Mouse (Mus musculus) cerebellum, postnatal 14 days (tissue): ENCODE data around the gene Olfr94.
"Not testable (repeated sequence)": the region's sequence is repeated elsewhere in the genome, so short reads cannot be mapped to it uniquely, and the experiment has no call there.

Experiments
- DNase-seq, 2 experiments: peaks; one replicate each; pipeline ENCODE4 v3.0.0; 2021; ENCODE audit warnings: mixed read lengths in 2 of 2

Gene Olfr94

DNA sequence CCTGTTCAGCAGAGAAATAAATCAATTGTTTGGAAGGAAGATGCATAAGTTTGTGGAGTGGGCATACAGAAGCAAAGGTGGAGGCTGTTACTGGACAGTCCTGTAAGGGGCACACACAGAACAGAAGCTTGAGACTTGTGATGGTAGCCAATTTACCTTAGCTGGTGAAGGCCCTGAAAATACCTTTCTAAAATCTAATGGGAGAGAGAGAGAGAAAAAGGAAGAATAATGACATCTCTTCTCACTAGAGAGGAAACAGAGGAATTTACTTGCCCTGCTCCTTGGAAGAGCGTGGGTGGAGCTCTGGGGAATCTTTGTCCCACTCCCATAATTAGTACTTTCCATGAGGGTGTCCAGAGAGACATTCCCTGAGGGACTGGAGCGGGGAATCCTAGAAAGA, at the start of gene Olfr94:
Gene Olfr94, minus strand, starts transcription at position 101 of the 400 bp plus-strand sequence.
- DNase-seq = no peak

DNA sequence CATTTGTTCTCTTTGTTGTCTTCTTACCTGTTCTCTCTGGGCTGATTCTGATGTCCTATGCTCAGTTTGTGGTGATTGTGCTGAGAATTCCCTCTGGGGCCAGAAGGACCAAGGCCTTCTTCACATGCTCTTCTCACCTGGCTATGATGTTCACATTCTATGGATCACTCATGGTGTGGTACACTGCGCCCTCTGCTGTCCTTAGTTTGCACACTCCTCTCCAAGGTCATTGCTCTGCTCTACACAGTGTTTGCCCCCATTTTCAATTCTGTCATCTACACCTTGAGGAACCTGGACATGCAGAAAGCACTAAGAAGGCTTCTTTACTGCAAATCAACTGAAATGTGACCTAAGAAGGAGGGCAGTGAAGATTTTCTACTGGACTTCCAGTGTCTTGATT, 49.8 kb upstream of the Olfr94 start:
- DNase-seq = peak; percentile 8 to 11

DNA sequence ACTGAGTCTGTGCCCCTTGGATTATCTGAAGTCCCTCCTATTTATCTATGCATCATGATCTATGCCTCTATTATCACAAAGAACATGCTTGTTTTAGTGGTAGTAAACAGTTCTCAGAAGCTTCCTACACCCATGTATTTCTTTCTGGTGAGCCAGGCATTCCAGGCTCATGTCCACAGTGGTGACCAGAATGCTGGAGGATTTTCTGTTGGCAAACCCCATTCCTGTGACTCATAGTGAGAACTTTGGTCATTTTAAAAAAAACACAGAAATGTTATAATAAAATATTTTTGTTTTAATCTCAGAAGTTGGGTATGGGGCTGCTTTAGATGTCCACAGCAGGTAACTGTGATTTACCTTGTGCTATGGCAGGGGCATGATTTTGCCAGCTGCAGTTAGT, 48.7 kb upstream of the Olfr94 start:
- DNase-seq = no peak

DNA sequence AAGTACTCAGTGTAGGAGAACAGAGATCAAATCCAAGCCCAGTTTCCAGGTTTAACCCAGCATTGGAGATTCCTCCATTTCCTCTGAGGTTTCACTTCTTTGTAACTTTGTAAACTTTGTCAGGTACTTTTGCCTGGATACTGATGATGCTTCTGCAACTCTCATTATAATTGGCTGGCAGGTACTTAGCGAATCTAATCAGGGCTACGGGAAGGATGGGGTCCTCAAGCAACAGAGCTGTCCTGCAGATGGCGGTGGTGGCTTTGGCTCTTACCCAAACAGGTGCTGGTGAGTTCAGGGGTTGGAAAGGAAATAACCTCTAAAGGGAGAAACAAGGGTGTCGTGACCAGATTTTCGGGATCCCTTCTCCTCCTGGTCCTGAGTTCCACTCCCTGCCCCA, 45.9 kb upstream of the Olfr94 start:
- peak; percentile 17 to 23 for DNase-seq

DNA sequence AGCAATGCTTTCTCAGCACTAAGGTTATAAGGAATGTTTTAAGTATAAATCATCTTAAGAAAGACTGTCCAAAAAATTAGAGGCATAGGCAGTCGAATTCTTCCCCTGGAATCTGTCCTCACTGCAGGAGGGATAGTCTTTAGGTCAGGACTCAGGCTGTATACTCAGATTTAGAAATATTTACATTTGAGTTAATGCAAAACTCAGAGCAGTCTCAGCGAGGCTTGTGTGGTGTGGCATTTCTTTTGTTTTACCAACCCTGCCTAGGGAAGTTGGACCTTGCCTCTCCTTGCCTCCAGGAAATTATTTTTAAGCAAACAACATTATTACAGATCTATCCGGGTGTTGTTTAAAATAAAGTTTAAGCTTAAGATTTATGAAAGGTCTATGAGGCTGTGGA, 41.4 kb upstream of the Olfr94 start:
- DNase-seq = no peak

DNA sequence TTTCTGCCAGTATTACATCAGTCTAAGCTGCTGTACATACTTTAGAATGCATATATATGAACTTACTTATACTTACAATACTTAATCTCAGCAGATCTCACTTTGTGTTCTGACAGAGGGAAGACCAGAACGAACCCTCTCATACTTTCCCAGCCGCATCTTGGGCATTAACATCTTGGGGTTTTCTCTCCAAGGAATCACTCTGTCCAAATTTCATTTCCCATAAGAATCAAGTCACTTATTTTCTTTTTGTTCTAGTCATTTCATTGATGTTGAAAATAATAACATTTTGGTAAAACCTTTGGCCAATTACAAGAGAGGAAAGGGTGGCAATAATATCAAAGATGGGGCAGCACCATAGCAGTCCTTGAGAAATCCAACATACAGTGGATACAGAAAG, 36.4 kb upstream of the Olfr94 start, which contains the start of gene Olfr97:
Gene Olfr97, minus strand, starts transcription at position 101 of the 400 bp plus-strand sequence.
- DNase-seq = not testable (repeated sequence)

DNA sequence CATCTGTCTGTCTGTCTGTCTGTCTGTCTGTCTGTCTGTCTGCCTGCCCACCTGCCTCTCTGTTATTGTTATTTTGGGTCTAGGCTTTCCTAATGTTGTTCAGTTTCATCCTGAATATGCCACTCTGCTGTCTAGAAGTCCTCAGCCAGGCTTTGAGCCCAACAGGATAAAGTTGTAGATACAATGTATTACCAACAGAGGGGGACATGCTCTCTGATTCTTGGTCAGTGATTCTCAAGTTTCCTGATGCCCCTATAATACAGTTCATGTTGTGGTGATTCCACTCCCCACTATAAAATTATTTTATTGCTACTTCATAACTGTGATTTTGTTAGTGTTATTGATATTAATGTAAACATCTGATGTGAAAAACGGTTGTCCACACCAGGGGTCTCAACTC, 21.1 kb upstream of the Olfr94 start:
- DNase-seq = no peak

DNA sequence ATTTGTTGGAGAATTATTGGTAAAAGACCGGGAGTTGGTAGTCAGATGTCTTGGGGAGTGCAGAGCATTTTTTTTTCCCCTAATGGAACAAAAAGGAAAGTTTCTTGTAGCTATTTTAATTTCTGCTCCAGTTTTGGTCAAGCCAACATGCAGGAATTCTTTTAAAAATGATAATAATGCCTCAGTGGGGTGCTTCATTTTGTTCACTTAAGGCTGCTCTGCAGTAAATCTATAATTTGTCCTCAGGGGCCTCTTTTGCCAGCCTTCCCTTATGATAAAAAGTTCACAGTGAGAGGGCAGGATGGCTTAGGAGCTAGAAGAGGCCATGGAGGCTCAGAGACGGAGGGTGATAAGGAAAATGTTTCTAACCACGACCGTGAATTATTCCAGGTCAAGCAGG, 19.1 kb upstream of the Olfr94 start, which contains the start of gene Olfr96:
Gene Olfr96, plus strand, starts transcription at position 301 of the 400 bp plus-strand sequence.
- no peak for DNase-seq

DNA sequence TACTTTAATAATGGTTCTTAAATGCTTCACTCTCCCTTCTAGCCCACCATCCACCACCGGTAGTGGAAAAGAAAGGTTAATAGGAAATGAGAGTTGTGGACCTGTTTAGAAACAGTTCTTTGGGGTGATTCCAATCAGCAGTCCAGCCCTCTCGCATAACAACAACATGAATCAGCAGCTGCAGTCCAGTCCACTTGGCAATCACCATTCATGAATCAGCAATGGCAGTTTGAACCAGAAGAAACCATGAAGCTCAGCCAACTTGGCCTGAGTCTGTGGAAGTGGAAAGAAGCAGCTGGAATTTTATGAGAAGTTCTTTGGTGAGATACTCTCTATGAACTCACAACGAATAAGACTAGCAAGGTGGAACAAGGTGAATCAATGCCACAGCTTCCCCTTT, 17.7 kb upstream of the Olfr94 start:
- no peak for DNase-seq

DNA sequence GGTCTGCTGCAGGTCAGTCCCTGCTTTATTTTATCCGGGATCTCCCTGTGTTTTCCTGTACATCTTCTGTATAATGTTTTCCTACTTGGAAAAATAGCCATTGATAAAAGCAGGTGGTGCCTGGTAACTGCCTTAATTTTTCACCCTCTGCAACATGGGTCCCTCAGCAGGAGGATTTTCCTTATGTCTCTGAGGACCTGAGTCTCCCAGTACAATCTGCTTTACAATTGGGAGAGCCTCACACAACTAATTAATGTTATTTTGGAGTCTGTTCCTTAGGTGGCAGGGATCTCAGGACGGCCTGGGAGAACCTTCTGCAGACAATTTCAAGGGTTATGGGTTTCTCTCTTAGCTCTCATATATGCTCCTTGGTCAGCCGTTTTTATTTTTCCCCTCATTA, 12.2 kb upstream of the Olfr94 start, which contains the start of gene Olfr95:
Gene Olfr95, minus strand, starts transcription at position 101 of the 400 bp plus-strand sequence.
- DNase-seq = no peak

DNA sequence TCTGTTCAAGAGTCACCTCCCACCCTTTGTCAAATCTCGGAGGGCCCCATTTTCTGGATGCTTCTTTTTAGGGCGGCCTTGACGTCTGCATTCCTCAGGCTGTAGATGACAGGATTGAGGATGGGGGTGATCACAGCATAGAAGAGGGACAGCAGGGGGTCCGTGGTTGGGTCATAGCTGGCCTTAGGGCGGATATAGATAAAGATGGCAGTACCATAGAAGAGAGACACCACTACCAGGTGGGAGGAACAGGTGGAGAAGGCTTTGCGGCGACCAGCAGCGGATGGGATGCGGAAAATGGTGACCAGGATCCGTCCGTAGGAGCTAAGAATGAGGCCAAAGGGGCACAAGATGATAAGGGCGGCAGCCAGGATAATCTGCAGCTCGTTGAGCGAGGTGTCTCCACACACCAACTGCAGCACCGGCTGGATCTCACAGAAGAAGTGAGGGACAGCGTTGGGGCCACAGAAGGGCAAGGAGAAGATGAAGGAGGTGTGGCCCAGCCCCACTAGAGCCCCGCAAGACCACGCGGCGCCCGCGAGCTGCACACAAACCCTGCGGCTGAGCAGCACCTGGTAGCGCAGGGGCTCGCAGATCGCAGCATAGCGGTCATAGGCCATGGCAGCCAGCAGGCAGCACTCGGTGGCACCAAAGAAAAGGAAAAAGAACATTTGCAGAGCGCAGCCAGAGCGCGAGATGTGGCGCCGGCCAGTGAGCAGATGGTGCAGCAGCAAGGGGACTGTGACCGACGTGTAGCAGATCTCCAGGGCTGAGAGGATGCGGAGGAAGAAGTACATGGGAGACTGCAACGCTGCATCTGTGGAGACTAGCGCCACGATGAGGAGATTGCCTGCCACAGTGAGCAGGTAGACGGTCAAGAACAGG, 10.3 kb upstream of the Olfr94 start:
- peak; percentile 40 to 41 for DNase-seq

DNA sequence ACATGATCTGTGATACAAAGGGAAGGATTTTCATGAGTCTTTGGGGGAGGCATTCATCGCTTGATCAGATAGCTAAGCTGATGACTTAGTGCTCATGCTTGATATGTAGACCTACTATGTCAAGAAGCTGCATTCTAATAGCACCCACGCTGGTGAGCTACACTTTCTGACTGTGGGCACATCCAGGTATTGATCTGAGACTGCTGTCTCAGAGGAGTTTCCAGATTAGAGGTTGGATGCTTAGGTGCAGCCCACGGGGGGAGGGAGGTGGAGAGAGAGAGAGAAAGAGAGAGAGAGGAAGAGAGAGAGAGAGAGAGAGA, 3.1 kb upstream of the Olfr94 start:
- no peak for DNase-seq

DNA sequence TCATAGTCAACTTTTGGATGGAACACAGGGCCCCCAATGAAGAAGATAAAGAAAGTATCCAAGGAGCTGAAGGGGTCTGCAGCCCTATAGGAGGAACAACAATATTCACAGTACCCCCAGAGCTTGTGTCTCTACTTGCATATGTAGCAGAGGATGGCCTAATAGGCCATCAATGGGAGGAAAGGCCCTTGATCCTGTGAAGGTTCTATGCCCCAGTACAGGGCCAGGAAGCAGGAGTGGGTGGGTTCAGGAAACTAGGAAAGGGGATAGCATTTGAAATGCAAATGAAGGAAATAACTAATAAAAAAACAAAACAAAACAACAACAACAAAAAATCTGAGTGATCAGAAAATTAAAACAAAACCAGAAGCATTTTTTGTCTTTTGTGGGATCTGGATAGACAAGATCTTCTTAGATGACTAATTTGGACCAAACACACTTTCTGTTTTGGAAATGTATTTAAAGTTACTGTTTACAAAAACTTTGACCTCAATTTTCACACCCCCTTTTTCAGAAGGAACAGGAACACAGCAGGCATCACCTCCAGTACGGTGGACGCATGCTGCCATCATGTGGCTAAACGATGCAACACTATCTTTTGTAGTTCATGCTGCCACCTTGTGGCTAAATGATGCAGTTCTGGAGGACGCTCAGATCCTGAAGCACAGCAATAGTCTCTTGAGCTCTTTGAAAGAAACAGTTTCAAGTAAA, 2.6 kb upstream of the Olfr94 start:
- DNase-seq = peak; percentile 88 to 90

DNA sequence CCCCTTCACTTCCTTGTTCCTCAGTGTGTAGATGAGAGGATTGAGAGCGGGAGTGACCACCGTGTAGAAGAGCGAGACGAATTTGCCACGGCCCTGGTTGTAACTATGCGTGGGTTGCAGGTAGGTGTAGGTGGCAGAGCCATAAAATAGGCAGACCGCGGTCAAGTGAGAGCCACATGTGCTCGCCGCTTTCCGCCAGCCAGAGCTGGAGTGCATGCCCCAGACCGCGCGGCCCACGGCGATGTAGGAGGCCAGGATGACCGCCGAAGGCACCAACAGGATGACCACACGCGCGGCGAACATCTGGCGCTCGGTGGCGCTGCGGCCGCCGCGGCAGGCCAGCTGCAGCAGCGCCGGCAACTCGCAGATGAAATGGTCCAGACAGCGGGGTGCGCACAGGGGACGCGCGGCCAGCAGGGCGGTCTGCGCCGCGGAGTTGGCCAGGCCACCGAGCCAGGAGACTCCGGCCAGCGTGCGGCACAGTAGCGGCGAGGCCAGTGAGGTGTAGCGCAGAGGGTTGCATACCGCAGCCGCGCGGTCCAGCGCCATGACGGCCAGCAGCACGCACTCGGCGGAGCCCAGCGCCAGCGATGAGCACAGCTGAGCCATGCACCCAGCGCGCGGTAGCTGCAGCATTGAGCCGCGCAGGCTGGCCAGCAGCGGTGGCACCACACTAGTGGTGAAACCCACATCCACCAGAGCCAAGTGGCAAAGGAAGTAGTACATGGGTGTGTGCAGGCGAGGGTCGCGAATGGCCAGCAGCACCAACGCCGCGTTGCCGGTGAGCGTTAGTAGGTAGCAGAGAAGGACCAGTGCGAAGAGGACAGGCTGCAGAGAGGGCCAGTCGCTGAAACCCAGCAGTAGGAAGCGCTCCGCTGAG, 3.7 kb downstream of the Olfr94 start:
- peak; percentile 47 to 52 for DNase-seq

DNA sequence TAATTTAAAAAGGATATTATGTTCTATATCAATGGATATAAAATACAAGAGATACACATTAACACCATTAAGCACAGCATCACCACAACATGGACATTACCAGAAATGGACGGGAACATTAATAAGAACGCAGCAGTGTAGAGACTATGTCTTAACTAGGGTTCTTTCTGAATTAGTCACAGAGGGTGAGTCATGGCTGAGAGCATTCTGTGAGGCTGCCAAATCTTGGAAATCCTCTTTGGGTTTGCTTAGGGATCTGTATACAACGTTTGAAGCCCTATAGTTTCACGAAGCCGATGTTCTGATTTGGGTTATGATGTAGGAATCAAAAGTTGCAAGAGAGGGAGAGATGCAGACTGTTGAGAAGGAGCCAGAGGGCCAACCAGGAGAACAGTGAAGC, 6.0 kb downstream of the Olfr94 start:
- DNase-seq = no peak

DNA sequence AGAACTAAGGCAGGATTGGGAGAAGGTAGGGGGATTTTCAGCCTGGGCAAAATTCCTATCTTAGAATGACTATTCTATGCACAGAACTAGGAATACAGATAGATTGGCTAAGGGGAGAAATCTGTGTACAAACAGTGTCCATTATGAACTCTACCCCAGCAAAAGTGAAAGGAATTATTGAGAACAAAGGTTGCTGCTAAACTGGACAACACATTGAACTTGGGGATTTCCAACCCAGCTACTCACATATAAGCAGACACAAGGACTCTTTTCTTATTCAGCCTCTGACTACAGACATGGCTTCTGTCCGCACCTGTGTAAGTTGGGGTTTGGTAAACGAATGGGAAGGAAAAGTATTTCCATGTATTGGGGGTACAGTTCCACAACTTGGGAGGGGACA, 7.1 kb downstream of the Olfr94 start, which contains the start of gene Ubd:
Gene Ubd, plus strand, starts transcription at position 237 of the 400 bp plus-strand sequence.
- no peak for DNase-seq

DNA sequence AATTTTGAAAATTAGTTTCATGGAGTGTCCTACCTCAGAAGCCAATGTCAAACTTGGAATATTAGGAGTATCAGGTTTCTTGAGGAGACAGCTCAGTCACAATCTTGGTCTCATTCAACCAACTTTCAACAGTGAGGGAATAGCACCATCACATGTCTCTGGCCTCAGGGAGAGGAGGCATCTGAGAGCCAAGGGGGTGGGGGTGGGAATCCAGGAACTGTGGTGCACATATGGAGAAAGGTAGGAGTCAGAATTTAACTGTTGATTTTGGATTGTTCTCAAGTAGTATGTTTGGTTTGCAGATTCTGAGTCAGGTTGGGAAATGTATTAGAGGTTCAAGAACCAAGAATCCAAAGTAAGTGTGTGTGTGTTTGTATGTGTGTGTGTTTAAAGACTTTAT, 7.8 kb downstream of the Olfr94 start:
- DNase-seq = no peak

DNA sequence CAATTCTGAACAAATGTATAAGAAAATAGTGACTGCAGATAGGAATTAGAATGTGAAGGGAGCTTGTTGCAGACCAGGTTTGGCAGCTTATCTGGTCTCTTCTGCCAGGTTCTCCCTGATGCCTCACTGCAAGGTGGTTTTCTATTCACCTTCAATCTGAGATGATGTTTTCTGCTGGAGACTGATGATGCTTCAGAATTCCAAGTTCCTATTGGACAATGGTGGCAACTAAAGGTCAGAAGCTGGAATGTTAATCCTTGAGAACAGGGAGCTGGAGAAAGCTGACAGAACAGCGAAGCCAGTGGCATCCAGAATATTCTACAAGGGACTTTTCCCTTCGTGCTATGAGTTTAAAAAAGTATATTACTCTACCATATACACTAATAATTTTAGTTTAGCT, 10.1 kb downstream of the Olfr94 start:
- peak; percentile 81 to 84 for DNase-seq

DNA sequence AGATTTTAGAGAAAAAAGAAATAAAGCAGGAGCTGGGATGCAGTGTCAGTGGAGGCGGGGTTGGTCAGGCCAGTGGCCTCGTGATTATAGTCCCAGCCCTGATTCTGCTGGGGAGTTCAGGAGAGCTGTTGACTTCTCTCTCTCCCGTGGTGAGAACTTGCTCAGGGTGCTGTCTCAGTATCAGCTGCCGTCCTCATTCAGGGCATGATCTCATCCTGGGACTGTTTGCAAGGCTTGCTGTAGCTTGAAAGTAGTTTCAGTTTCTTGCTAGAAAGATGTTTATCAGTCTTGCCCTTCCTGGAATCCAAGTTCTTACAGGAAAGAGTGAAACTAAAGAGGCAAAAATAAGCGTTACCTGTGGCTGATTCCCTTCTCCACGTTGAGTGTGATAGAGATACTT, 15.3 kb downstream of the Olfr94 start:
- no peak for DNase-seq

DNA sequence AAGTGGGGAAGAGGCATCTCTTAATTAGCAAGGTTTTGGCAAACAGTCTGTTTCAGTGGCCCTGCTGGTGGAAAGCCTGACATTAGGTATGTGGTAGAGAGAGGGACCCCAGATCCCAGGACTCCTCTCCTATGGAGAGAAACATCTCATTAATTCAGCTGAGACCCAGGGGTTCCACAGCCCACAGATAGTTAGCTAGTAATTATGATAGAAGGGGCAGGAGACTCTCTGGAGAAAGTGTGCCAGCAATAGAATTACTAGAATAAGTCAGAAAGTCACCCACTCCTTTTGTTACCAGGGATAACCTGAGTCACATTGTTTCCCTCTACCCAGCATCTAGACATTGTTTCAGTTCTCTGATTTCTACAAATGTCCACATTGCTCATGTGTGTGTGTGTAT, 39.4 kb downstream of the Olfr94 start, which contains the start of gene Olfr93:
Gene Olfr93, minus strand, starts transcription at position 101 of the 400 bp plus-strand sequence.
- no peak for DNase-seq
